Mouse (Mus musculus) kidney, embryonic 15.5 days (tissue): ENCODE results near the gene Slc25a45. TPM values are rescaled to one million over a fixed set of nuclear protein-coding genes. Genes with fewer than 3 reads are reported as not detected.

ENCODE experiments used
- ATAC-seq: fragments of 200-750 bp; cut with Nextera tagmentation; replicated peaks from 2 replicates; pipeline ENCODE4 v1.8.0; 2017; ENCODE audit warnings: moderate TSS enrichment; ENCODE audit not compliant: low FRiP score
- H3K27ac ChIP-seq: fragments of 300-500 bp; sonication (generic); 2 replicates; pipeline ENCODE4 v1.5.1; 2015; ENCODE audit warnings: mild to moderate bottlenecking, inconsistent platforms
- H3K27me3 ChIP-seq: fragments of 300-500 bp; sonication (generic); 2 replicates; pipeline ENCODE4 v1.6.1; 2015; ENCODE audit warnings: inconsistent platforms
- H3K36me3 ChIP-seq: fragments of 300-500 bp; sonication (generic); 2 replicates; pipeline ENCODE4 v1.6.1; 2015; ENCODE audit warnings: inconsistent platforms
- H3K4me1 ChIP-seq: fragments of 300-500 bp; sonication (generic); 2 replicates; pipeline ENCODE4 v1.6.1; 2015; ENCODE audit warnings: inconsistent platforms
- H3K4me2 ChIP-seq: fragments of 300-500 bp; sonication (generic); 2 replicates; pipeline ENCODE4 v1.6.1; 2015; ENCODE audit warnings: moderate library complexity, mild to moderate bottlenecking, inconsistent platforms
- H3K4me3 ChIP-seq: fragments of 300-500 bp; sonication (generic); replicated peaks from 2 replicates; pipeline ENCODE4 v1.5.1; 2015; ENCODE audit warnings: mild to moderate bottlenecking, inconsistent platforms
- H3K9ac ChIP-seq: fragments of 300-500 bp; sonication (generic); 2 replicates; pipeline ENCODE4 v1.6.1; 2015; ENCODE audit warnings: mild to moderate bottlenecking, inconsistent platforms
- H3K9me3 ChIP-seq: fragments of 300-500 bp; sonication (generic); replicated peaks from 2 replicates; pipeline ENCODE4 v1.6.1; 2016; ENCODE audit warnings: inconsistent platforms
- WGBS: fragments of 180-500 bp; shearing (Covaris S2); methylation state at CpG from one replicate; pipeline ENCODE4 v1.1.7; 2015; ENCODE audit warnings: mixed read lengths; 5-methylcytosine and 5-hydroxymethylcytosine counted together
- polyA plus RNA-seq: library from polyadenylated mRNA; unstranded; fragments of >200 nt; fragmentation: Nextera tagmentation; extraction: Ambion mirVana; gene quantifications from 2 replicates; pipeline ENCODE4 v1.2.1, GENCODE M21; 2015

Slc25a45 gene
- polyA plus RNA-seq, 1 experiment from 2014 or later, result 8.1 TPM

- 85% methylated on average over 10 of the region's 10 CpGs for WGBS
- Histone ChIP-seq H3K9me3 (no peaks in the 10 kb centered on the region), H3K27ac (no peak overlapping the region), H3K4me3 (no peak overlapping the region), H3K4me1 (peaks cover 20% of the 10 kb centered on the region; the same call in 1 of the 2 replicates), H3K36me3 (no peaks in the 10 kb centered on the region), H3K9ac (no peak overlapping the region), H3K4me2 (no peak overlapping the region), H3K27me3 (no peaks in the 10 kb centered on the region)
- ATAC-seq, result no peak; the same call in 1 of the 2 replicates
Observed at GRCm38 (mm10) chr19:5835054-5835921, 42.3 kb upstream of the Slc25a45 start.

- H3K36me3 ChIP-seq, result no peaks in the 10 kb centered on the region
- H3K27ac ChIP-seq, result no peak overlapping the region
- H3K9ac ChIP-seq, result no peak overlapping the region
- no peak overlapping the region for H3K4me2 ChIP-seq
- WGBS, result 85% methylated on average over 8 of the region's 8 CpGs
- H3K27me3 ChIP-seq, result no peaks in the 10 kb centered on the region
- H3K9me3 ChIP-seq, result no peaks in the 10 kb centered on the region
- peaks cover 26% of the 10 kb centered on the region for H3K4me1 ChIP-seq
- no peak overlapping the region for H3K4me3 ChIP-seq
- ATAC-seq, result no peak
Observed at GRCm38 (mm10) chr19:5835922-5836430, 41.6 kb upstream of the Slc25a45 start.

GRCm38 (mm10) chr19:5836941-5837572, 40.6 kb upstream of the Slc25a45 start:
- no peak overlapping the region for H3K4me3 ChIP-seq
- no peaks in the 10 kb centered on the region for H3K27me3 ChIP-seq
- ATAC-seq, result no peak
- WGBS, result 53% methylated on average over 10 of the region's 10 CpGs
- no peaks in the 10 kb centered on the region for H3K36me3 ChIP-seq
- no peak overlapping the region for H3K9ac ChIP-seq
- no peak overlapping the region for H3K27ac ChIP-seq
- no peak overlapping the region for H3K4me2 ChIP-seq
- H3K4me1 ChIP-seq, result peaks cover 27% of the 10 kb centered on the region
- no peaks in the 10 kb centered on the region for H3K9me3 ChIP-seq

GRCm38 (mm10) chr19:5837606-5838005, 40.0 kb upstream of the Slc25a45 start:
- H3K27me3 ChIP-seq, result no peaks in the 10 kb centered on the region
- H3K27ac ChIP-seq, result no peak overlapping the region
- no peak overlapping the region for H3K4me3 ChIP-seq
- no peak overlapping the region for H3K9ac ChIP-seq
- no peak overlapping the region for H3K4me2 ChIP-seq
- ATAC-seq, result no peak
- H3K36me3 ChIP-seq, result no peaks in the 10 kb centered on the region
- WGBS, result 70% methylated on average over 8 of the region's 8 CpGs
- H3K9me3 ChIP-seq, result no peaks in the 10 kb centered on the region
- peaks cover 33% of the 10 kb centered on the region for H3K4me1 ChIP-seq

GRCm38 (mm10) chr19:5838136-5838891, 39.3 kb upstream of the Slc25a45 start:
- Histone ChIP-seq H3K9me3 (no peaks in the 10 kb centered on the region), H3K36me3 (no peaks in the 10 kb centered on the region), H3K27ac (no peak overlapping the region), H3K4me2 (no peak overlapping the region), H3K4me1 (peaks cover 40% of the 10 kb centered on the region), H3K9ac (no peak overlapping the region), H3K4me3 (no peak overlapping the region), H3K27me3 (no peaks in the 10 kb centered on the region)
- no peak for ATAC-seq
- 72% methylated on average over 12 of the region's 12 CpGs for WGBS

GRCm38 (mm10) chr19:5838892-5839165, 38.8 kb upstream of the Slc25a45 start:
- Histone ChIP-seq H3K4me1 (peaks cover 45% of the 10 kb centered on the region), H3K9me3 (no peaks in the 10 kb centered on the region), H3K9ac (no peak overlapping the region), H3K27ac (no peak overlapping the region), H3K27me3 (no peaks in the 10 kb centered on the region), H3K4me3 (no peak overlapping the region), H3K4me2 (no peak overlapping the region), H3K36me3 (no peaks in the 10 kb centered on the region)
- no peak for ATAC-seq
- WGBS, result 92% methylated on average over 4 of the region's 4 CpGs

- WGBS, result 72% methylated on average over 14 of the region's 14 CpGs
- Histone ChIP-seq H3K27ac (no peak overlapping the region), H3K9ac (no peak overlapping the region), H3K9me3 (no peaks in the 10 kb centered on the region), H3K4me2 (no peak overlapping the region; the same call in 1 of the 2 replicates), H3K4me3 (no peak overlapping the region), H3K4me1 (peaks cover 48% of the 10 kb centered on the region), H3K36me3 (no peaks in the 10 kb centered on the region), H3K27me3 (no peaks in the 10 kb centered on the region)
- ATAC-seq, result no peak
Observed at GRCm38 (mm10) chr19:5839317-5840085, 38.1 kb upstream of the Slc25a45 start.

GRCm38 (mm10) chr19:5840086-5840889, 37.3 kb upstream of the Slc25a45 start:
- peaks cover 54% of the 10 kb centered on the region for H3K4me1 ChIP-seq
- H3K27ac ChIP-seq, result 0 out of 2 replicates have a peak overlapping the region, but pooled peaks have one; percentile 24
- 70% methylated on average over 18 of the region's 18 CpGs for WGBS
- no peaks in the 10 kb centered on the region for H3K9me3 ChIP-seq
- no peaks in the 10 kb centered on the region for H3K27me3 ChIP-seq
- no peak overlapping the region for H3K4me2 ChIP-seq
- no peak overlapping the region for H3K4me3 ChIP-seq
- no peaks in the 10 kb centered on the region for H3K36me3 ChIP-seq
- ATAC-seq, result no peak
- H3K9ac ChIP-seq, result no peak overlapping the region

GRCm38 (mm10) chr19:5840890-5841388, 36.7 kb upstream of the Slc25a45 start:
- peak overlapping the region; percentile 60 for H3K4me2 ChIP-seq

GRCm38 (mm10) chr19:5841389-5841946, 36.1 kb upstream of the Slc25a45 start:
- H3K9me3 ChIP-seq, result no peaks in the 10 kb centered on the region
- 0 out of 2 replicates have a peak overlapping the region, but pooled peaks have one; percentile 41 for H3K4me3 ChIP-seq
- H3K9ac ChIP-seq, result no peak overlapping the region; the same call in 1 of the 2 replicates
- peaks cover 63% of the 10 kb centered on the region for H3K4me1 ChIP-seq
- 69% methylated on average over 4 of the region's 4 CpGs for WGBS
- ATAC-seq, result no peak
- peak overlapping the region; percentile 60 for H3K4me2 ChIP-seq
- peak overlapping the region; percentile 98; the same call in 1 of the 2 replicates for H3K27ac ChIP-seq
- no peaks in the 10 kb centered on the region for H3K27me3 ChIP-seq
- no peaks in the 10 kb centered on the region for H3K36me3 ChIP-seq

More at GRCm38 (mm10) chr19:5840890-5841388, 36.7 kb upstream of the Slc25a45 start:
- H3K4me3 ChIP-seq, result 0 out of 2 replicates have a peak overlapping the region, but pooled peaks have one; percentile 41
- no peaks in the 10 kb centered on the region for H3K36me3 ChIP-seq
- H3K27ac ChIP-seq, result 0 out of 2 replicates have a peak overlapping the region, but pooled peaks have one; percentile 24
- H3K27me3 ChIP-seq, result no peaks in the 10 kb centered on the region
- no peak overlapping the region for H3K9ac ChIP-seq
- H3K9me3 ChIP-seq, result no peaks in the 10 kb centered on the region
- H3K4me1 ChIP-seq, result peaks cover 58% of the 10 kb centered on the region
- ATAC-seq, result no peak
- 87% methylated on average over 9 of the region's 9 CpGs for WGBS
